Mouse (Mus musculus) C2C12 (cell line): Measurements from ENCODE around the gene Crtc1.

Experiments used
- CEBPB ChIP-seq: IDR thresholded peaks from one replicate; pipeline ENCODE4 v1.6.1; 2011; ENCODE audit warnings: low read depth, mild to moderate bottlenecking, control low read depth, moderate library complexity
- CTCF ChIP-seq: IDR thresholded peaks from one replicate; pipeline ENCODE4 v1.5.1; 2011; ENCODE audit not compliant: control insufficient read depth, insufficient read depth, insufficient read length
- MAX ChIP-seq: IDR thresholded peaks from one replicate; pipeline ENCODE4 v1.6.1; 2011; ENCODE audit warnings: mild to moderate bottlenecking, control low read depth

DNA sequence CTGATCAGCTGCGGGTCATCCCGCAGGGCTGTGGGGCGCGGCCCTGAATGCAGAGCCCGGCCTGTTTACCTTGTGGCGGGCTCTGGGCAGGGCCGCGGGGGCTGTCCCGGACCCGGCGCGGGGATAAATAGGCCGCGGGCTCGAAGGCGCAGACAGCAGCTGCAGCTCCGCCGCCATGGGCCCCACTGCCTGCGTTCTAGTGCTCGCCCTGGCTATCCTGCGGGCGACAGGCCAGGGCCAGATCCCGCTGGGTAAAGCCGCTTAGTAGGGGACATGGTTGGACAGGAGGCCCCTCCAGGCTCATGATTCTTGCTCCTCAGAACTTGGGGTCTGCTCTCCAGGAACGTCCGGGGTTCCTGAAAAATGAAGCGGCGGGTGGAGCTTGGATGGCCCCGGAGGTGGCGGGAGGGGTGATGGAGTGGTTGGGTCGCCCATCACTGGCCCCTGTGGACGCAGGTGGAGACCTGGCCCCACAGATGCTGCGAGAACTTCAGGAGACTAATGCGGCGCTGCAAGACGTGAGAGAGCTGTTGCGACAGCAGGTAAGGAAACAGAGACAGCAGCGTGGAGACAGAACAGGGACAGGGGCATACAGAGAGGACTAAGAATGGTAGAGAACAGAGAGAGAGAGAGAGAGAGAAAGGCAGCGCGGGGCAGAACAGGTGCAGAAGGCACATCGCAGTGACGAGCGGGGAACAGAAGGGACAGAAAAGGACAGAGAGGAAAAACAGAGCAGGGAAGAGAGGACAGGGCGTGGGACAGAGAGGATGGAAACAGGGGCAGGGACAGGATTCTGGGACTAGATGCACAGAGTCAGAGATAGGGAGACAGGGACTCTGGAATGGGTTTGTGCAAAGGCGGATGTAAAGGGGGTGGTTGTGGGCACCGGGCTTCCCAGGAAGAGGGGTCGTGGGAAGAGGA lies 65.7 kb downstream of the Crtc1 start, which contains the start of gene Comp:
- no peak for TF ChIP-seq CTCF
- TF ChIP-seq CEBPB: no peak
- no peak for TF ChIP-seq MAX
